ENCODE assay signal across 18 mouse cellular contexts in genomic region chr9:52492947-52493505, GRCm38 (mm10).
DNase-seq lines count a peak whose midpoint lies in the region; ATAC-seq and TF ChIP-seq lines count a peak whose summit lies in the region.
"Had no signal": no experiment of that assay in that cellular context is flagged by ENCODE, and none has a peak within 500 bp of the region (broad histone marks: within the 10 kb centered on the region; RNA-seq: fewer than 3 reads in every experiment).

No protein-coding gene starts in this region.

- no peak for TF ChIP-seq POLR2A in cerebellum, adult 2 months (IDR thresholded peaks at IDR 0.05; ENCODE audit: borderline replicate concordance, insufficient read depth, low read length)

- TF ChIP-seq CTCF in cerebellum, adult 2 months (IDR thresholded peaks at IDR 0.05; ENCODE audit: borderline replicate concordance, insufficient read depth, low read depth, low read length) = no peak
- no peak for TF ChIP-seq CTCF in Patski (IDR thresholded peaks at IDR 0.05)

- H3K9me3 ChIP-seq in hindbrain, embryonic 14.5 days (ENCODE audit: control insufficient read depth, low read length) = no peaks in the 10 kb centered on the region
- H3K9me3 ChIP-seq: embryonic facial prominence, embryonic 13.5 days; intestine, embryonic 15.5 days; kidney, embryonic 15.5 days; lung, embryonic 15.5 days had no signal

- in situ Hi-C loops in Patski (cut with MboI; ENCODE audit: low pct_unique_long_range_greater_than_20kb) = no loop called here

- H3K4me3 ChIP-seq in cerebellum, adult 2 months (replicated peaks; ENCODE audit: insufficient read depth, low read depth, low read length) = no peak overlapping the region
- H3K4me3 ChIP-seq in hindbrain, embryonic 14.5 days (replicated peaks; ENCODE audit: low read length) = no peak overlapping the region
- H3K4me3 ChIP-seq: embryonic facial prominence, embryonic 13.5 days; gastrocnemius, adult 2 months; intestine, embryonic 15.5 days; kidney, embryonic 15.5 days; lung, embryonic 15.5 days; myocyte had no signal

- H3K4me2 ChIP-seq in hindbrain, embryonic 14.5 days (replicated peaks) = no peak overlapping the region
- H3K4me2 ChIP-seq: embryonic facial prominence, embryonic 13.5 days; intestine, embryonic 15.5 days; kidney, embryonic 15.5 days; liver, embryonic 11.5 days; lung, embryonic 15.5 days had no signal

- DNase-seq in cerebellum, adult 2 months = peak; percentile 8 to 33
- peak; percentile 6 to 21 for DNase-seq in layer of hippocampus, postnatal 14 days (ENCODE audit: low spot score in 2 of 2)
- no peak for DNase-seq in layer of hippocampus, postnatal 25 days (ENCODE audit: extremely low spot score in 1 of 2, low spot score in 1 of 2)
- DNase-seq in Patski (ENCODE audit: low read depth, low spot score) = peak; percentile 15
- no peak for DNase-seq in hindbrain, embryonic 14.5 days (ENCODE audit: low spot score)
- no peak for DNase-seq in ovary, postnatal 10 days (ENCODE audit: low spot score)
- no peak for DNase-seq in ovary, postnatal 14 days (ENCODE audit: low spot score)
- DNase-seq: gastrocnemius, adult 2 months; layer of hippocampus, adult 9-11 months; right cerebral cortex, postnatal 4 days; thymus, adult 18-20 months had no signal

- no peaks in the 10 kb centered on the region for H3K4me1 ChIP-seq in cerebellum, adult 2 months (ENCODE audit: control insufficient read depth, insufficient read depth, low read length)
- H3K4me1 ChIP-seq in hindbrain, embryonic 14.5 days (replicated peaks; ENCODE audit: control insufficient read depth, insufficient read depth, low read length) = no peaks in the 10 kb centered on the region
- H3K4me1 ChIP-seq: intestine, embryonic 15.5 days; kidney, embryonic 15.5 days; lung, embryonic 15.5 days had no signal

- 7% methylated on average over 2 of the region's 2 CpGs for WGBS in cerebellum, adult 2 months
- 39% methylated on average over 2 of the region's 2 CpGs for WGBS in hindbrain, embryonic 14.5 days

- CTCF ChIA-PET in Patski (lab: Charles Lee) = interaction anchor here (1.1 to 1.4 kb wide), 3 partner anchors 10 to 35 kb away, joined by 3 read pairs; no protein-coding TSS in a partner anchor

- POLR2A ChIA-PET in Patski (lab: Charles Lee) = no interaction called here

- H3K27ac ChIP-seq in cerebellum, adult 2 months (ENCODE audit: insufficient read depth, low read length) = no peak overlapping the region
- H3K27ac ChIP-seq in hindbrain, embryonic 14.5 days = peak overlapping the region; percentile 36
- H3K27ac ChIP-seq: embryonic facial prominence, embryonic 13.5 days; gastrocnemius, adult 2 months; intestine, embryonic 15.5 days; kidney, embryonic 15.5 days; lung, embryonic 15.5 days had no signal

- no peak for ATAC-seq in cerebellum, adult (ENCODE audit: insufficient number of reproducible peaks, low FRiP score, low TSS enrichment)
- ATAC-seq in Patski = no peak
- ATAC-seq in hindbrain, embryonic 14.5 days (ENCODE audit: low FRiP score) = peak; percentile 66; the same call in 1 of the 2 replicates
- ATAC-seq: intestine, embryonic 15.5 days had no signal

- no peaks in the 10 kb centered on the region for H3K36me3 ChIP-seq in hindbrain, embryonic 14.5 days (replicated peaks; ENCODE audit: control insufficient read depth, insufficient read depth)
- H3K36me3 ChIP-seq: embryonic facial prominence, embryonic 13.5 days; intestine, embryonic 15.5 days; kidney, embryonic 15.5 days; lung, embryonic 15.5 days had no signal

- no peak overlapping the region for H3K9ac ChIP-seq in hindbrain, embryonic 14.5 days
- H3K9ac ChIP-seq: embryonic facial prominence, embryonic 13.5 days; intestine, embryonic 15.5 days; kidney, embryonic 15.5 days; lung, embryonic 15.5 days had no signal

- no peaks in the 10 kb centered on the region for H3K27me3 ChIP-seq in cerebellum, adult 2 months (ENCODE audit: control insufficient read depth, insufficient read depth, low read length)
- no peaks in the 10 kb centered on the region for H3K27me3 ChIP-seq in Patski
- H3K27me3 ChIP-seq in hindbrain, embryonic 14.5 days (ENCODE audit: control insufficient read depth, insufficient read depth, low read length) = no peaks in the 10 kb centered on the region
- H3K27me3 ChIP-seq: embryonic facial prominence, embryonic 13.5 days; intestine, embryonic 15.5 days; kidney, embryonic 15.5 days; lung, embryonic 15.5 days had no signal

Comparison
In these comparisons a context has a peak if more than half of its experiments do, and no peak if none do; other contexts are left out.
1. DNase-seq: peak in cerebellum, adult 2 months (2 of 2), layer of hippocampus, postnatal 14 days (2 of 2) and Patski (single experiment); none in layer of hippocampus, postnatal 25 days (0 of 2), hindbrain, embryonic 14.5 days (single experiment), ovary, postnatal 10 days (single experiment) and ovary, postnatal 14 days (single experiment).